Mouse (Mus musculus): ENCODE results near the gene Rlbp1. TPM values are rescaled to one million over a fixed set of nuclear protein-coding genes. Genes with fewer than 3 reads are reported as not detected.

The Rlbp1 gene
- polyA plus RNA-seq, 1 experiment, result not detected

- Histone ChIP-seq H3ac (ENCODE audit: control insufficient read depth, insufficient read length) (no peak overlapping the region), H3K36me3 (ENCODE audit: control insufficient read depth, insufficient read depth) (peaks cover 5% of the 10 kb centered on the region), H3K79me2 (ENCODE audit: control insufficient read depth, insufficient read depth) (no peaks in the 10 kb centered on the region), H3K4me3 (no peak overlapping the region), H3K4me2 (ENCODE audit: low read depth) (no peak overlapping the region), H3K27me3 (ENCODE audit: control insufficient read depth, insufficient read depth, insufficient read length) (no peaks in the 10 kb centered on the region)
- TF ChIP-seq CEBPB (IDR thresholded peaks at IDR 0.05; ENCODE audit: insufficient read depth, poor library complexity, severe bottlenecking) (no peak), MAX (IDR thresholded peaks at IDR 0.05; ENCODE audit: low read depth) (no peak), POLR2AphosphoS2 (IDR thresholded peaks at IDR 0.05; ENCODE audit: insufficient read length, low read depth) (no peak), REST (IDR thresholded peaks at IDR 0.05; ENCODE audit: insufficient read depth, insufficient read length) (no peak), MYOD1 (IDR thresholded peaks at IDR 0.05; ENCODE audit: control insufficient read depth in 1 of 3, insufficient read length in 2 of 3, low read depth in 2 of 3) (no peak), E2F4 (IDR thresholded peaks at IDR 0.05; ENCODE audit: insufficient read depth) (no peak), TCF12 (IDR thresholded peaks at IDR 0.05; ENCODE audit: insufficient read depth, poor library complexity, severe bottlenecking) (no peak), USF1 (IDR thresholded peaks at IDR 0.05; ENCODE audit: low read depth) (no peak), TCF3 (IDR thresholded peaks at IDR 0.05; ENCODE audit: insufficient read length, low read depth) (no peak), POLR2A (IDR thresholded peaks at IDR 0.05; ENCODE audit: insufficient read length, low read depth) (no peak), MYOG (IDR thresholded peaks at IDR 0.05; ENCODE audit: control insufficient read depth in 1 of 3, insufficient read depth in 1 of 3, insufficient read length in 2 of 3, low read depth in 2 of 3) (no peak), SRF (IDR thresholded peaks at IDR 0.05; ENCODE audit: control insufficient read depth, insufficient read length, low read depth) (no peak)
Observed at GRCm38 (mm10) chr7:79363370-79364043, 23.3 kb downstream of the Rlbp1 start.

GRCm38 (mm10) chr7:79362830-79363229, 24.0 kb downstream of the Rlbp1 start:
- TF ChIP-seq MYOG (IDR thresholded peaks at IDR 0.05; ENCODE audit: control insufficient read depth in 1 of 3, insufficient read depth in 1 of 3, insufficient read length in 2 of 3, low read depth in 2 of 3), result no peak
- no peak for TF ChIP-seq POLR2AphosphoS2 (IDR thresholded peaks at IDR 0.05; ENCODE audit: insufficient read length, low read depth)
- TF ChIP-seq MAX (IDR thresholded peaks at IDR 0.05; ENCODE audit: low read depth), result no peak
- no peak for TF ChIP-seq TCF12 (IDR thresholded peaks at IDR 0.05; ENCODE audit: insufficient read depth, poor library complexity, severe bottlenecking)
- no peak for TF ChIP-seq POLR2A (IDR thresholded peaks at IDR 0.05; ENCODE audit: insufficient read length, low read depth)
- H3K27me3 ChIP-seq (ENCODE audit: control insufficient read depth, insufficient read depth, insufficient read length), result no peaks in the 10 kb centered on the region
- H3K4me2 ChIP-seq (ENCODE audit: low read depth), result no peak overlapping the region
- H3K4me3 ChIP-seq, result no peak overlapping the region
- H3K36me3 ChIP-seq (ENCODE audit: control insufficient read depth, insufficient read depth), result peaks cover 5% of the 10 kb centered on the region
- no peaks in the 10 kb centered on the region for H3K79me2 ChIP-seq (ENCODE audit: control insufficient read depth, insufficient read depth)
- H3ac ChIP-seq (ENCODE audit: control insufficient read depth, insufficient read length), result no peak overlapping the region

GRCm38 (mm10) chr7:79362208-79362607, 24.6 kb downstream of the Rlbp1 start:
- Histone ChIP-seq H3K4me3 (no peak overlapping the region), H3ac (ENCODE audit: control insufficient read depth, insufficient read length) (no peak overlapping the region), H3K27me3 (ENCODE audit: control insufficient read depth, insufficient read depth, insufficient read length) (no peaks in the 10 kb centered on the region), H3K4me2 (ENCODE audit: low read depth) (no peak overlapping the region), H3K79me2 (ENCODE audit: control insufficient read depth, insufficient read depth) (no peaks in the 10 kb centered on the region), H3K36me3 (ENCODE audit: control insufficient read depth, insufficient read depth) (peaks cover 5% of the 10 kb centered on the region)
- TF ChIP-seq CEBPB (IDR thresholded peaks at IDR 0.05; ENCODE audit: insufficient read depth, poor library complexity, severe bottlenecking) (no peak), E2F4 (IDR thresholded peaks at IDR 0.05; ENCODE audit: insufficient read depth) (no peak)

GRCm38 (mm10) chr7:79360056-79360455, 26.8 kb downstream of the Rlbp1 start:
- Histone ChIP-seq H3K4me2 (ENCODE audit: low read depth) (no peak overlapping the region), H3K27me3 (ENCODE audit: control insufficient read depth, insufficient read depth, insufficient read length) (no peaks in the 10 kb centered on the region), H3K36me3 (ENCODE audit: control insufficient read depth, insufficient read depth) (peaks cover 12% of the 10 kb centered on the region), H3ac (ENCODE audit: control insufficient read depth, insufficient read length) (no peak overlapping the region), H3K79me2 (ENCODE audit: control insufficient read depth, insufficient read depth) (no peaks in the 10 kb centered on the region), H3K4me3 (no peak overlapping the region)
- no peak for TF ChIP-seq REST (IDR thresholded peaks at IDR 0.05; ENCODE audit: insufficient read depth, insufficient read length)
- TF ChIP-seq E2F4 (IDR thresholded peaks at IDR 0.05; ENCODE audit: insufficient read depth), result no peak
- no peak for TF ChIP-seq MYOG (IDR thresholded peaks at IDR 0.05; ENCODE audit: control insufficient read depth in 1 of 3, insufficient read depth in 1 of 3, insufficient read length in 2 of 3, low read depth in 2 of 3)
- no peak for TF ChIP-seq CEBPB (IDR thresholded peaks at IDR 0.05; ENCODE audit: insufficient read depth, poor library complexity, severe bottlenecking)
- no peak for TF ChIP-seq TCF12 (IDR thresholded peaks at IDR 0.05; ENCODE audit: insufficient read depth, poor library complexity, severe bottlenecking)
- TF ChIP-seq USF1 (IDR thresholded peaks at IDR 0.05; ENCODE audit: low read depth), result no peak
- no peak for TF ChIP-seq TCF3 (IDR thresholded peaks at IDR 0.05; ENCODE audit: insufficient read length, low read depth)
- TF ChIP-seq SRF (IDR thresholded peaks at IDR 0.05; ENCODE audit: control insufficient read depth, insufficient read length, low read depth), result no peak
- TF ChIP-seq MYOD1 (IDR thresholded peaks at IDR 0.05; ENCODE audit: control insufficient read depth in 1 of 3, insufficient read length in 2 of 3, low read depth in 2 of 3), result no peak
- no peak for TF ChIP-seq POLR2AphosphoS2 (IDR thresholded peaks at IDR 0.05; ENCODE audit: insufficient read length, low read depth)
- no peak for TF ChIP-seq MAX (IDR thresholded peaks at IDR 0.05; ENCODE audit: low read depth)
- TF ChIP-seq POLR2A (IDR thresholded peaks at IDR 0.05; ENCODE audit: insufficient read length, low read depth), result no peak

- no peak overlapping the region for H3ac ChIP-seq (ENCODE audit: control insufficient read depth, insufficient read length)
- no peak overlapping the region for H3K4me3 ChIP-seq
- TF ChIP-seq TCF12 (IDR thresholded peaks at IDR 0.05; ENCODE audit: insufficient read depth, poor library complexity, severe bottlenecking) (no peak), MAX (IDR thresholded peaks at IDR 0.05; ENCODE audit: low read depth) (no peak), TCF3 (IDR thresholded peaks at IDR 0.05; ENCODE audit: insufficient read length, low read depth) (no peak)
- no peak overlapping the region for H3K4me2 ChIP-seq (ENCODE audit: low read depth)
- H3K79me2 ChIP-seq (ENCODE audit: control insufficient read depth, insufficient read depth), result no peaks in the 10 kb centered on the region
- H3K36me3 ChIP-seq (ENCODE audit: control insufficient read depth, insufficient read depth), result peaks cover 12% of the 10 kb centered on the region
- no peaks in the 10 kb centered on the region for H3K27me3 ChIP-seq (ENCODE audit: control insufficient read depth, insufficient read depth, insufficient read length)
Observed at GRCm38 (mm10) chr7:79359183-79359435, 27.7 kb downstream of the Rlbp1 start.

Measured in myocyte (in vitro differentiated cells).